Mouse (Mus musculus) layer of hippocampus, postnatal 25 days (tissue): ENCODE results near the gene Cdh4. TPM values are rescaled to one million over a fixed set of nuclear protein-coding genes. Genes with fewer than 3 reads are reported as not detected.
A peak's percentile ranks its signal among the peaks of the same experiment; 100 is the strongest.

Source experiments
- DNase-seq, 2 experiments: peaks; one replicate each; pipeline ENCODE4 v3.0.0; 2022; ENCODE audit warnings: mixed read lengths in 2 of 2, low spot score in 1 of 2; ENCODE audit errors: extremely low spot score in 1 of 2
- total RNA-seq, 2 experiments: library from RNA; stranded (reverse); gene quantifications; 2 replicates each; pipeline ENCODE4 v1.2.3; 2021

Cdh4 gene
- total RNA-seq = 10 to 100 TPM; 11.2 to 12.0 TPM

GRCm38 (mm10) chr2:179442191-179442540, at the start of gene Cdh4:
Cdh4 (plus strand) TSS chr2:179442431.
- DNase-seq = no peak

- no peak for DNase-seq
Observed at GRCm38 (mm10) chr2:179395442-179395841, 46.8 kb upstream of the Cdh4 start.

GRCm38 (mm10) chr2:179399645-179400249, 42.5 kb upstream of the Cdh4 start:
- DNase-seq = peak in 1 of 2 experiments; percentile 18

DNA sequence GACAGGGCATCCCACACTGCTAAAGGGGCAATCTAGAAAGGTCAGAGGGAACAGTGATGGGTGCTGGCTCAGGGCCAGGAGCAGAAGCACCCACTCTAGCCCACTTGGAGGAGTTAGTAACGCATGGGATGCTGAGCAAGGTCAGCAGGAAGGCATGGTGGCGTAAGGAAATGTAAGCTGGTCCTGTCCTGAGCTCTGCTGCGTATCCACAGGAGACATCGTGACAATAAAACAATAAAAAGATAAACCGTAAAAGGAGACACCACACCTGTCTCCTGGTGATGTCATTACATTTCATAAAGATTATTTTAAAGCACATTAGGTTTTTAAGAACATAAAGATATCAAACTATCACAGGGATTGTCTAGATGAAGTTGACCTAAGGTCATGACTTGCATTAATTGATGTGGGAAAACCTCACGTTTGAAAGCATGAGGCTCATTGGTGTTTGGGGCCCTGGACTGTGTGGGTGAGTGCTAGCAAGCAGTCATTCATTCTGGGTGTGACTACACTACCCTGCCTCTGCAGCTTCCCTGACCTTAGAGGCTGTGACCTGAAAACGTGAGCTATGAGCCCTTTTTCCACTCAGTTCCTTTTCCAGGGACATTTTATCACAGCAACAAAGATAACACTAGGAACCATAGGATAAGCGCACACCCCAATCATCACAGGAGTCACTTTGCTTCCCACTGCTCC, 31.2 kb upstream of the Cdh4 start:
- DNase-seq = no peak

- no peak for DNase-seq
Observed at GRCm38 (mm10) chr2:179412966-179413365, 29.3 kb upstream of the Cdh4 start.

- no peak for DNase-seq
Observed at GRCm38 (mm10) chr2:179414253-179414652, 28.0 kb upstream of the Cdh4 start.

DNA sequence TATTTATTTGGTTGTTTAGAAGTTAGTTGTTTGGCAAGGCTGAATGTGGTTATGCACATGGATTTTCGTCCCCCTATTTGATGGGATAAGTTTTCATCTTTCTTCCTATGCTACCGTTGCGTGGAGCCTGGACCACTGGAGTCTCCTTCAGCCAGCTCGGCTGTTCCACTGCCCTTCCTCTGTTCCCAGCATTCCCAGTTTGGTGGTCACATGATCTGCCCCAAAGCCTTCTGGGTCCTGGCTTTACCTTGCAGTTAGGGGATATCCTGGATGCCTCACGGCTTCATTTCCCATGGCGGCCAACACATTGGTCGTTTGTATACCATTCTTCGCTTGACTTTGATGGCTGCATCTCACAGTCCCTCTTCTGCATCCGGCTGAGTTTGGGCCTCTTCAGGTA, 27.5 kb upstream of the Cdh4 start:
- DNase-seq = no peak

GRCm38 (mm10) chr2:179415892-179416403, 26.3 kb upstream of the Cdh4 start:
- no peak for DNase-seq

GRCm38 (mm10) chr2:179416587-179417227, 25.5 kb upstream of the Cdh4 start:
- DNase-seq = no peak

GRCm38 (mm10) chr2:179425602-179426001, 16.6 kb upstream of the Cdh4 start:
- DNase-seq = no peak

DNA sequence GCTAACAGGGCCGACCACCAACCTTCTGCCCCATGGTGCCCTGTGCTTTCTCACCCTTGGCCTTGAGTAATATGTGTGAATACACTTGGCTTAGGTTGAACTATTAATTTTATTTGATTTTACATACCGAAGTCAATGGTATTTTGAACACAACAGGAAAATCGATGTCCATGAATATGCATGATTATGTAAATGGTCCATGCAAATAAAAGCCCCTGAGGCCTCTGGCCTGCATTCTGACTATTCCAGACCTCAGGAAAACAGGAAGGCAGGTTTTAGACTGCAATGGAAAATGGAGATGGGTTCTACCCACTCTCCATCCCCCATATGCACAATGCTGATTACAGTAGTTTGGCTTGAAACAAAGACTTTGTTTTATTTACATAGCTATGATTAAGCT, 13.3 kb upstream of the Cdh4 start:
- DNase-seq = no peak

- DNase-seq = no peak
Observed at GRCm38 (mm10) chr2:179440161-179440560, 2.1 kb upstream of the Cdh4 start.

GRCm38 (mm10) chr2:179441086-179441485, 1.1 kb upstream of the Cdh4 start:
- no peak for DNase-seq

DNA sequence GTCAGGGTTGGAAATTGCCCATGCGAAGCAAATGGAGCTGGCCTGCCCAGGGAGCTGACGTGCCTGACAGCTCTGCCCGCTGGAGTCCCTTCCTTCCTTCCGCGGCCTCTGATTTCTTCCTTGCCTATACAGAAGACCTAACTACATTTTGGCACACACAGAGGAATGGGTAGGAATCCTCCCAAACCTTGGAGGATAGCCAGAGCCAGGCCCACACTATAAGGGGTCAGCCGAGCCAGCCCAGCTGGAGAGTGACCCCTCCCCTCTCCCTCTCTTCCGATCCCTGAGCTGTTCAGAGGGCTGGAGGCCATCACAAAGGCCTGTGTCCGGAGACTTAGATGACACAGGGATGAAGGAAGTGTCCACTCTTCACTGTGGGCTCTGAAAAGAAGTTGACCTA, 514 bp upstream of the Cdh4 start:
- no peak for DNase-seq

DNA sequence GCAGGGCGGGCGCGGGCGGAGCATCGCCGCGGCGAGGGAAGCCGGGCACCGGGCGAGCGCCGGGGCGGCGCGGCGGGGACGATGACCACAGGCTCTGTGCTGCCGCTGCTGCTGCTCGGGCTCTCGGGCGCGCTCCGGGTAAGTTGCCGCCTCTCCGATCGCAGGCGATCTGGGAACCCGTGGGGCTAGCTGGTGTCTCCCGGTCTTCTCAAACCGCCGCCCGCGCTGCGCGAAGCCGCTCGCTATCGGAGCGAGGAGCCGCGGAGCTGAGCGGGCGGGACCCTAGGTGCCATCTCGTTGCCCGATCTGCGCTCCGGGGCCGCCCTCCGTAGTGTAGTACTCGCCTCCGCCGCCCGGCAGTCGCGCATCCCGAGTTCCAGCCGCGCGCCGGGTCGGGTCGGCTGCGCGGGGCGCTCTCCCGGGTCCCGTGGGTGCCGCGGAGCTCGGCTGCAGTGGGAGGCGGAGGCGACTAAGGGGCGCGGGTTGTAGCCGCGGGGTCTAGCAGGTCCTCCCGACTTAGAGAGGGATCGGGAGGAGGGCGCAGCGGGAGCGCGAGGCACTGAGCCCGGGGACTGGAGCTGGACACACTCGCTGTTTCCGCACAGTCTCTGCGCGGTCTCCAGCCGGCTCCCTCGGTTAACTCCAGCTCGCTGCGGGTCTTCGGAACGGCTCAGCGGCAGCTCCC, 452 bp downstream of the Cdh4 start:
- DNase-seq = peak; percentile 39 to 53

DNA sequence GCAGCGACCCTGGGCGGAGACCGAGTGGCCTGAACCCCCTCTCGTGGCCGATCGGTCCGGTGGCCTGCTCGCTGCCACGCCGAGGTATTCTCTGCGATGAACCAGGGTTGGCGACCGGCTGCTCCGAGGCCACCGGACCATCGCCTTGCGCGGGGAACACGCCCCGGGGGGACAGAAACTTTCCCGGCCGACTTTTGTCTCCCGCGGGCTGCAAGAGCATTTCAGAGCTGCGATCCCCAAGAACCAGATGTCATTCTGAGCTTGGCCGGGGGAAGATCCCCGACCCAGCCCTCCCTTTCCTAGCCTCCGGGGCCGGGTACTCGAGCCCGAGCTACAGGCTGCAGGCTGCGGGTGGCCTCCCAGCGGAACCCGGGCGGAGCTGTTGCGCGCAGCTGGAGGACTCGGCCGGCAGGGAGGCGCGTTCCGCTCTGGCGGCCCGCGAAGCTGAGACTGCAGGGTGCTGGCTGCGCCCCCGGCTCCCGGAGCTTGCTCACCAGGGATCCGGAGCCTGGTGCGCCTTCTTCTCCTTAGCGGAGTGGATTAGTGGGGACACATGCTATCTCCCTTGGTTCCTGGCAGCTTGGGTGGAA, 1.1 kb downstream of the Cdh4 start:
- DNase-seq = peak; percentile 29 to 53

GRCm38 (mm10) chr2:179443959-179444358, 1.7 kb downstream of the Cdh4 start:
- DNase-seq = no peak

DNA sequence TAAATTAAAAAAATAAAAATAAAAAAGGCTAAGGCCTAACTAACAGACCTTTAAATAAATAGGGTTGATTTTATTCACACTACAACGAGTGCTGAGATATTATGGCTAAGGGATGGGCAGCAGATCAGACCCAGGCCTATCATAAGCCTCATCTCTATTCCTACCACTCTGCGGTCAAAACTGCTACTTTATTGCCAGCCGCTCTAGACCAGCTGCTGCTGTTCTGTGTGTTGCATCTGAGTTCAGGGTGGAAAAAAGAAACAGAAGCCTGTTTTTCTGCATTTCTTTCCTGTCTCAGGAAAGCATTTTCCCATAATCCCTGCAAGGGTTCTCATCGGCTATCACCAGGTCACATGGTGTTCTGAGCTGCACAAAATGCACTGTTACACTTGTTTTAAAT, 6.0 kb downstream of the Cdh4 start:
- no peak for DNase-seq

DNA sequence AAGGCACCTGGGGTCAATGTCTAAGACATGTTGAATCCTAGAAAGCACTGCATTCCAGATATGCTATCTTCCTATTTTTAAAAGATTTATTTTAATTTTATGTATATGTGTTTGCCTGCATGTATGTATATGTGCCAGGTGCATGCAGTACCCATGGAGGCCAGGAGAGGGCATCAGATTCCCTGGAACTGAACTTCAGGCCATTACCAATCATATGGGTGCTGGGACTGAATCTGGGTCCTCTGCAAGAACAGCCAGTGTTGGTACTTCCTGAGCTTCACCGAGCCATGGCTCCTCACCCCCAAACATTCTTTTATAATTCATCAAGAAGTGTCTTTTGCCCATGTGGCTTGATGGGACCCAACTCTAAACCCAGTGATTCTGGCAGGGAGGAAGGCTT, 6.8 kb downstream of the Cdh4 start:
- no peak for DNase-seq

- no peak for DNase-seq
Observed at GRCm38 (mm10) chr2:179459196-179459595, 17.0 kb downstream of the Cdh4 start.

DNA sequence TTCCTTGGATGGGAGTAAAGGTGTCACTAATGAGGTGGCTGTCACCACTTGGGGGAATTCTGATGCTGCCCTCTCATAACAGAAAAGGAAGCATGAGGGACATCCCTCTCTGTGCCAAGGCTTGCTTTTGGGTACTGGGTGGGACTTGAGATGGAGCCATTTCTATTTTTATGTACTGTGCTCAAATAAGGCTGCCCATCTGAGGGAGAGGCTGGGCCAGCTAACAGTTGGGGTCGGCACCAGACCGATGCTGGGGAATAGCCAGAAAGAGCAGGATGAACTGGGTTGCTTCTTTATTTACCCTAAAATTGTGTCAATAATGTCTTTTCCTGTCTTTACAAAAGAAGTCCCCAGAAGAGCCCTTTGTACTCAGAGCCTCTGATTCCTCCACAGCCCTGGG, 17.4 kb downstream of the Cdh4 start:
- no peak for DNase-seq
